Mouse (Mus musculus) large intestine, adult 2 months (tissue): ENCODE results near the gene Golga4. TPM values are rescaled to one million over a fixed set of nuclear protein-coding genes. Genes with fewer than 3 reads are reported as not detected.

Experiments
- DNase-seq: peaks from one replicate; pipeline ENCODE4 v3.0.0-alpha.2; 2012; ENCODE audit warnings: low read depth, low spot score
- WGBS: fragments of 180-500 bp; shearing (Covaris S2); methylation state at CpG from one replicate; pipeline ENCODE4 v1.1.7; 2018; 5-methylcytosine and 5-hydroxymethylcytosine counted together
- polyA plus RNA-seq: library from polyadenylated mRNA; depleted of rRNA; stranded (reverse); fragments of >200 nt; gene quantifications from 2 replicates; pipeline ENCODE4 v1.2.3, GENCODE M21; 2012; rRNA removed

Gene Golga4
- 17.0 and 24.6 TPM in 2 replicates for polyA plus RNA-seq

- WGBS: under 1% methylated on average over 43 of the region's 43 CpGs
- DNase-seq: no peak
These were observed at the start of gene Golga4 for GRCm38 (mm10) chr9:118506020-118506403. Golga4 (plus strand) TSS chr9:118506267.

- DNase-seq: no peak
- WGBS: 46% methylated on average over 6 of the region's 6 CpGs
These were observed 49.7 kb upstream of the Golga4 start for GRCm38 (mm10) chr9:118456405-118456804.

- 23% methylated on average over 5 of the region's 5 CpGs for WGBS
- no peak for DNase-seq
These were observed 48.0 kb upstream of the Golga4 start for GRCm38 (mm10) chr9:118458039-118458438.

GRCm38 (mm10) chr9:118464031-118464430 lies 42.0 kb upstream of the Golga4 start:
- no peak for DNase-seq
- WGBS: 63% methylated on average over 1 of the region's 1 CpGs

GRCm38 (mm10) chr9:118468301-118468700 lies 37.8 kb upstream of the Golga4 start:
- 12% methylated on average over 14 of the region's 14 CpGs for WGBS
- no peak for DNase-seq

GRCm38 (mm10) chr9:118469272-118469671 lies 36.8 kb upstream of the Golga4 start:
- WGBS: 15% methylated on average over 16 of the region's 16 CpGs

GRCm38 (mm10) chr9:118471296-118471695 lies 34.8 kb upstream of the Golga4 start:
- no peak for DNase-seq
- 16% methylated on average over 3 of the region's 3 CpGs for WGBS

More at GRCm38 (mm10) chr9:118469272-118469671, 36.8 kb upstream of the Golga4 start:
- no peak for DNase-seq

GRCm38 (mm10) chr9:118476211-118476765 lies 29.8 kb upstream of the Golga4 start:
- WGBS: 5% methylated on average over 22 of the region's 22 CpGs
- no peak for DNase-seq

- no peak for DNase-seq
- WGBS: 1% methylated on average over 33 of the region's 33 CpGs
These were observed 29.2 kb upstream of the Golga4 start for GRCm38 (mm10) chr9:118476766-118477271.

- WGBS: 3% methylated on average over 31 of the region's 31 CpGs
- DNase-seq: no peak
These were observed 28.7 kb upstream of the Golga4 start for GRCm38 (mm10) chr9:118477281-118477931.

- WGBS: 3% methylated on average over 9 of the region's 9 CpGs
- DNase-seq: no peak
These were observed 28.1 kb upstream of the Golga4 start, which contains the start of gene Eomes for GRCm38 (mm10) chr9:118477961-118478360. Eomes (plus strand) TSS chr9:118478212.

GRCm38 (mm10) chr9:118478458-118478838 lies 27.6 kb upstream of the Golga4 start:
- whole genome bisulfite sequencing: 0% methylated on average over 23 of the region's 29 CpGs
- DNase-seq: no peak

GRCm38 (mm10) chr9:118478839-118479507 lies 27.1 kb upstream of the Golga4 start:
- no peak for DNase-seq
- 2% methylated on average over 85 of the region's 87 CpGs for WGBS

GRCm38 (mm10) chr9:118479508-118480291 lies 26.4 kb upstream of the Golga4 start:
- DNase-seq: no peak
- WGBS: 23% methylated on average over 23 of the region's 23 CpGs

- DNase-seq: no peak
- WGBS: 20% methylated on average over 14 of the region's 14 CpGs
These were observed 25.8 kb upstream of the Golga4 start for GRCm38 (mm10) chr9:118480292-118480690.

GRCm38 (mm10) chr9:118482210-118482609 lies 23.9 kb upstream of the Golga4 start:
- 72% methylated on average over 10 of the region's 10 CpGs for WGBS
- DNase-seq: no peak

- WGBS: 7% methylated on average over 32 of the region's 32 CpGs
- DNase-seq: no peak
These were observed 19.5 kb upstream of the Golga4 start for GRCm38 (mm10) chr9:118486361-118487095.

GRCm38 (mm10) chr9:118487096-118487395 lies 19.0 kb upstream of the Golga4 start:
- 8% methylated on average over 9 of the region's 9 CpGs for WGBS
- no peak for DNase-seq

GRCm38 (mm10) chr9:118487636-118488035 lies 18.4 kb upstream of the Golga4 start:
- 1% methylated on average over 22 of the region's 22 CpGs for WGBS
- no peak for DNase-seq
